Mouse (Mus musculus): ENCODE measurements around the gene Trnau1ap.

- TF ChIP-seq CTCF (IDR thresholded peaks at IDR 0.05; ENCODE audit: borderline replicate concordance, control insufficient read depth, extremely low read depth, insufficient read depth, low read length, poor library complexity) (no peak), POLR2A (IDR thresholded peaks at IDR 0.05; ENCODE audit: control insufficient read depth, extremely low read depth, insufficient read depth, low read length, poor library complexity) (no peak)
These were observed 25.2 kb upstream of the Trnau1ap start for GRCm38 (mm10) chr4:132354571-132354970.
